Mouse (Mus musculus) kidney, embryonic 16.5 days (tissue): ENCODE data around the gene Mgarp. TPM values are rescaled to one million over a fixed set of nuclear protein-coding genes. Genes with fewer than 3 reads are reported as not detected.
"Not testable (repeated sequence)": the region's sequence is repeated elsewhere in the genome, so short reads cannot be mapped to it uniquely, and the experiment has no call there.

ENCODE experiments used
- ATAC-seq: fragments of 200-750 bp; cut with Nextera tagmentation; 2 replicates; pipeline ENCODE4 v1.8.0; 2017; ENCODE audit warnings: moderate TSS enrichment; ENCODE audit not compliant: low FRiP score, low TSS enrichment
- H3K27ac ChIP-seq: fragments of 300-500 bp; sonication (generic); 2 replicates; pipeline ENCODE4 v1.5.1; 2014; ENCODE audit warnings: low read length
- H3K27me3 ChIP-seq: fragments of 300-500 bp; sonication (generic); 2 replicates; pipeline ENCODE4 v1.6.1; 2014; ENCODE audit warnings: low read length, control low read depth, mixed read lengths; ENCODE audit not compliant: insufficient read depth
- H3K36me3 ChIP-seq: fragments of 300-500 bp; sonication (generic); 2 replicates; pipeline ENCODE4 v1.6.1; 2014; ENCODE audit warnings: low read length, control low read depth, mixed read lengths; ENCODE audit not compliant: insufficient read depth
- H3K4me1 ChIP-seq: fragments of 300-500 bp; sonication (generic); 2 replicates; pipeline ENCODE4 v1.6.1; 2014; ENCODE audit warnings: low read length, control low read depth, mixed read lengths; ENCODE audit not compliant: insufficient read depth
- H3K4me2 ChIP-seq: fragments of 300-500 bp; sonication (generic); replicated peaks from 2 replicates; pipeline ENCODE4 v1.6.1; 2014; ENCODE audit warnings: low read depth, low read length
- H3K4me3 ChIP-seq: fragments of 300-500 bp; sonication (generic); 2 replicates; pipeline ENCODE4 v1.5.1; 2014; ENCODE audit warnings: mild to moderate bottlenecking, low read length
- H3K9ac ChIP-seq: fragments of 300-500 bp; sonication (generic); replicated peaks from 2 replicates; pipeline ENCODE4 v1.6.1; 2014; ENCODE audit warnings: low read length
- H3K9me3 ChIP-seq: fragments of 300-500 bp; sonication (generic); 2 replicates; pipeline ENCODE4 v1.6.1; 2016; ENCODE audit warnings: low read length, control low read depth
- WGBS: fragments of 180-500 bp; shearing (Covaris S2); extraction: QIAGEN DNeasy Blood & Tissue Kit; methylation state at CpG from one replicate; pipeline ENCODE4 v1.1.7; 2014; 5-methylcytosine and 5-hydroxymethylcytosine counted together
- polyA plus RNA-seq: library from polyadenylated mRNA; unstranded; fragments of >200 nt; fragmentation: Nextera tagmentation; extraction: Ambion mirVana; gene quantifications from 2 replicates; pipeline ENCODE4 v1.2.1, GENCODE M21; 2015

Gene Mgarp
- polyA plus RNA-seq, 1 experiment from 2014 or later = 10.5 TPM

DNA sequence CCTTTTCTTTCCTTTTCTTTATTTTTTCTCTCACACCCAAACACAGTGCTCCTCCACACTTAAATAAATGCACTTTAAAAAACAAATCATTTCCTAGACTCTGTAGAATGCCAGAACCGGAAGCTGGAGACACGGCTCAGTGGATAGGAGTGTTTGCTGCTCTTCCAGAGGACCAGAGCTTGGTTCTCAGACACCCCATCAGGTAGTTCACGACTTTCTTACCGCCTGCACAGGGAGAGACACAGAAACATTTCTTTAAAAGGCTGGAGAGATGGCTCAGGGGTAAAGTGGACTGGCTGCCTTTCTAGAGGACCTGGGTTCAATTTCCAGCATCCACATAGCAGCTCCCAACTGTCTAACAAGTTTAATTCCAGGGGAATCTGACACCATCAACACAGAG, 3.0 kb upstream of the Mgarp start:
- Histone ChIP-seq H3K4me3 (no peak overlapping the region), H3K36me3 (peaks cover 12% of the 10 kb centered on the region; the same call in 1 of the 2 replicates), H3K9me3 (no peaks in the 10 kb centered on the region), H3K4me1 (peaks cover 6% of the 10 kb centered on the region), H3K4me2 (no peak overlapping the region), H3K27ac (no peak overlapping the region), H3K27me3 (peaks cover 12% of the 10 kb centered on the region), H3K9ac (no peak overlapping the region)
- 36% methylated on average over 4 of the region's 4 CpGs for WGBS
- ATAC-seq = no peak

DNA sequence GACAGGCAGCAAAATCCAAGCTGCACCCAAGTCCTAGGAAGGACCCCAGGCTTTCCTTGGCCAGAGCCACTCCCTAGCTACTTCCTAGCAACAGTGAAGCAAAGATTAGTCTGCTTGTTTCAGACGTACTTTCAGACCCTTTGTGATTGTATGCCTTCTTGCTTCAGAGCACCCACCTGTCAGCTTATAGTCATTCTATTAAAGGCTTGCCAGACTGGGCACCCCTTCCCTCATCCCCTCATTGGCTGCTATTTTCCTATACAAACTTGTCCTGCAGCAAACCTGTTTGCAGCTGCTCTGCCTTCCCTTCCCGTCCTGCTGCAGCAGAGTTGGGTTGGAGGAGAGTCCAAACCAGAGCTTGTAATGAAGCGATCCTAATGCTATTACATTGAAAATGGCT, 2.1 kb upstream of the Mgarp start:
- ATAC-seq = no peak
- Histone ChIP-seq H3K27ac (no peak overlapping the region), H3K9me3 (no peaks in the 10 kb centered on the region), H3K9ac (no peak overlapping the region), H3K4me3 (no peak overlapping the region), H3K4me2 (no peak overlapping the region), H3K27me3 (peaks cover 12% of the 10 kb centered on the region), H3K4me1 (peaks cover 6% of the 10 kb centered on the region), H3K36me3 (peaks cover 7% of the 10 kb centered on the region; the same call in 1 of the 2 replicates)
- WGBS = 20% methylated on average over 3 of the region's 3 CpGs

DNA sequence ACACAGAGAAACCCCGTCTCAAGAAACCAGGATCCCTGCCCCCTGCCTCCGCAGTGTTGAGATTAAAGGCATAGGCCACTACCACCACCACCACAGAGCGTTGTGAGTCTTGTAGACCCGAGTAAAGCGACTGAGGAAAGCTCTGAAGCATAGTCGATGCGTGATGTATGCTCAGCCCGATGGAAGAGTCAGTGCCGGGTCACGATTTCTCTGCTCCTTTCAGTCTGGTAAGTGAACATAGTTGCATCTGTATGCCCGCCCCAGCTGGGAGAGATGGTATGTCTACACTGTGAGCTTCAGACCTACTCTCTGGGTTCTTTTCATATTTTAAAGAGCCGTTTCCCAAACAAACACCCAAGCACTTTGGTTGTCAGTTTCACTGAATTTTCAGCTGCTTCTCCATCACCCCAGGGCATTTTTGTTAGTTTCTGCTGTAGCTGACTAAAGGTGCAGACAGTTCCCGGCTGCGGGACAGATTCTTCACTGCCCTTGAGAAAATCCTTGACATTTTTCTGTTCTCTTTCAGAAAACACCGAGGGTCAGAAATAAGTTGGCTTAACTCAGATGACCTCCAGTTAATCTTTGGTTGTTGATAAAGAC, 1.3 kb upstream of the Mgarp start:
- no peak for ATAC-seq
- WGBS = 65% methylated on average over 15 of the region's 15 CpGs
- Histone ChIP-seq H3K4me3 (no peak overlapping the region), H3K9me3 (no peaks in the 10 kb centered on the region), H3K9ac (no peak overlapping the region), H3K27me3 (peaks cover 12% of the 10 kb centered on the region), H3K36me3 (0 out of 2 replicates have a peak, but pooled peaks cover under 1% of the 10 kb centered on the region), H3K27ac (no peak overlapping the region), H3K4me2 (no peak overlapping the region), H3K4me1 (peaks cover 6% of the 10 kb centered on the region)

DNA sequence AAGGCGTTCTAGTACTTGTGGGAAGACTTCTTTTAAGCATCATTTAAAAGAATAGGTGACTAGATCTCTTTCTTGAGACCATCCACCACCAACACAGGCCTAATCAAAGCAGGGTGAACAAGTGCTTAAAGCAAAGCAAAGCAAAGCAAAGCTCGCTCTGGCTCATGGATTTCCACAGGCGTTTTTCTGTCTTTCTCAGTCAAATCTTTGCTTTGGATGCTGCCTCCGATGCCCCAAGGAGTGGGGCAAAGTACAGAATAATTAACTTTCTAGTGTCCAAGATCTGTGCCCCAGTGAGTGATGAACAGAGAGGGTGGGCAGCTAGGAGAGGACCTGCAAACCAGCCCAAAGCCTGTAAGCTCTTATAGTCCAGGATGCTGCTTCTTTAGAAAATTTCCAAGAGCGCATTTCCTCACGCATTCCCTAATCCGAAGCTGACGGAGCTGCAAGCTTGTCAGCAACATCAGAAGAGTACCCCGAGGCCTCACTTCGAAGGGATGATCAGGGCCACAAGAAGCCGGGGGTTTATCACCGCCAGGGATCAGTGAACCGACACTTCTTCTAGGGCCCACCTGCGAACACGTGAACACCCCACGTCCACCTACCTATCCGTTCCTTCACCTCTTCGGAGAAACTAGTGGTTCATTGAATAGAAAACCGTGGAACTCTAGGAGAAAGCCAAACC, 935 bp downstream of the Mgarp start:
- Histone ChIP-seq H3K4me2 (peak overlapping the region; percentile 80; the same call in 1 of the 2 replicates), H3K4me1 (peaks cover 6% of the 10 kb centered on the region), H3K27ac (no peak overlapping the region), H3K9ac (no peak overlapping the region), H3K36me3 (no peaks in the 10 kb centered on the region), H3K4me3 (peak overlapping the region; percentile 65), H3K27me3 (peaks cover 12% of the 10 kb centered on the region), H3K9me3 (no peaks in the 10 kb centered on the region)
- WGBS = 34% methylated on average over 19 of the region's 19 CpGs
- no peak for ATAC-seq

DNA sequence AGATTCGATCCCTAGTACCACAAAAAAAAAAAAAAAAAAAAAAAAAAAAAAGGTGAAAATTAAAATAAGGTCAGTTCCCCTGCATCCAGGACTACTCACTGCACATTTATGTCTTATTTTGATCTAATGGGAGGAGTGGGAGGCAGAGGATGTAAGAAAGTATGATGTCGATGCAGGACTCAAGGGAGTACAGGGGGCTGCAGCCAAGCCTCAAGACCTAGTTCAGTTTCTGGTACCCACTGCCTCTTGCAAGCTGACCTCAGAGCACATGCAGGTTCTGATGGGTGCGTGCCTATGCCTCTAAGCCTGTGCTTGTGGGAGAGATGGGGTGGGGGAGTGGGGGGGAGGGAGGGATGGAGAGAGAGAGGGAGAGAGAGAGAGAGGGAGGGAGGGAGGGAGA, 1.7 kb downstream of the Mgarp start:
- Histone ChIP-seq H3K27ac (no peak overlapping the region), H3K27me3 (peaks cover 12% of the 10 kb centered on the region), H3K9me3 (no peaks in the 10 kb centered on the region), H3K4me3 (no peak overlapping the region), H3K4me2 (no peak overlapping the region), H3K9ac (no peak overlapping the region), H3K4me1 (peaks cover 6% of the 10 kb centered on the region), H3K36me3 (no peaks in the 10 kb centered on the region)
- WGBS = 77% methylated on average over 3 of the region's 3 CpGs
- ATAC-seq = no peak

DNA sequence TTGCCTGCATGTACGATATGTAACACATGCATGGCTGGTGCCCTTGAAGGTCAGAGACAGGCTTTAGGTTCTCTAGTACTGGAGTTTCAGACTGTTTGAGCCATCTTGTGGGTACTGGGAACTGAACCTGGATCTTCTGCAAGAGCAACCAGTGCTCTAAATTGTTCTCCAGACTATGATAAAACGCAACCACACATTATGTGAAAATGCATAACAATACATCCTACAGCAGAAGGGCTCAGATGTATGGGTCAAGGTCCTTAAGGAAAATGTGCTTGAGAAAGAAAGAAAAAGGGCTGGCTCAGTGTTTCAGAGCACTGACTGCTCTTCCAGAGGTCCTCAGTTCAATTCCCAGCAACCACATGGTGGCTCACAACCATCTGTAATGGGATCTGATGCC, 2.9 kb downstream of the Mgarp start:
- no peak overlapping the region for H3K4me2 ChIP-seq
- no peak overlapping the region for H3K9ac ChIP-seq
- H3K27me3 ChIP-seq = peaks cover 12% of the 10 kb centered on the region
- H3K4me3 ChIP-seq = no peak overlapping the region
- no peaks in the 10 kb centered on the region for H3K9me3 ChIP-seq
- H3K27ac ChIP-seq = no peak overlapping the region
- 91% methylated on average over 2 of the region's 2 CpGs for WGBS
- H3K4me1 ChIP-seq = peaks cover 11% of the 10 kb centered on the region
- no peaks in the 10 kb centered on the region for H3K36me3 ChIP-seq
- ATAC-seq = no peak

DNA sequence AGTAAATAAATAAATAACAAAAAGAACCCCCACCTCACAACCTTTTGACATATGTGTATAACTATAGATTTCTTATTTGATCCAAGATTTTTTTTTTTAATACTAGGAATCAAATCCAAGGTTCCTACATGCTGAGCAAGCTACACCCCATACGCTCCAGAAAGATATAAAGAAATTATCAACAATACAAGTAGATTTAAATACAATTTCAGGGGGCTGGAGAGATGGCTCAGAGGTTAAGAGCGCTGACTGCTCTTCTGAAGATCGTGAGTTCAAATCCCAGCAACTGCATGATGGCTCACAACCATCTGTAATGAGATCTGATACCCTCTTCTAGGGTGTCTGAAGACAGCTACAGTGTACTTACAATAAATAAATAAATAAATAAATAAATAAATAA, 3.5 kb downstream of the Mgarp start:
- H3K4me3 ChIP-seq, H3K4me2 ChIP-seq, H3K9me3 ChIP-seq, H3K9ac ChIP-seq, H3K27ac ChIP-seq, H3K36me3 ChIP-seq, ATAC-seq: not testable (repeated sequence)
- WGBS = 93% methylated on average over 3 of the region's 3 CpGs
- H3K4me1 ChIP-seq = peaks cover 12% of the 10 kb centered on the region
- peaks cover 12% of the 10 kb centered on the region for H3K27me3 ChIP-seq

- WGBS = 90% methylated on average over 5 of the region's 5 CpGs
- Histone ChIP-seq H3K4me1 (peaks cover 12% of the 10 kb centered on the region), H3K9ac (no peak overlapping the region), H3K4me3 (no peak overlapping the region), H3K27ac (no peak overlapping the region), H3K36me3 (no peaks in the 10 kb centered on the region), H3K4me2 (no peak overlapping the region), H3K27me3 (peaks cover 12% of the 10 kb centered on the region), H3K9me3 (no peaks in the 10 kb centered on the region)
- no peak for ATAC-seq
Measured at GRCm38 (mm10) chr3:51391591-51391990, 4.9 kb downstream of the Mgarp start.

DNA sequence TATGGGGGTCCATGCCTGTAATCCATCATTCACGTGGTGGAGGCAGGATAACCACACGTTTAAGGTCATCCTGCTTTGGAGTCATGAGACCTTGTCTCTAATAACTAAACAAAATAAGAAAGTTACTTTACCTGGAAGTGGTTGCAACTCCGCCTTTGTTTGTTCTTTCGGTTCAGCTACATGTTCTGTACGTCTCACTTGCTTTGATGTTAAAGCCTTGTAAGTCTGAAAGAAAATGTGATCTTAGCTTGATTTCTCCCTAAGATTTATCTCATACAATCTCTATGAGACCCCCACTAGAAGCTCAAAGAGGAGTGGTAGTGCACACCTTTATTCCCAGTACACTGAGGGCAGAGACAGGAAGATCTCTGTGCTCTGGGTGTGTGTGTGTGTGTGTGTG, 5.4 kb downstream of the Mgarp start:
- H3K9me3 ChIP-seq = no peaks in the 10 kb centered on the region
- H3K27me3 ChIP-seq = peaks cover 9% of the 10 kb centered on the region

GRCm38 (mm10) chr3:51388904-51389303, 7.6 kb downstream of the Mgarp start:
- Histone ChIP-seq H3K4me1 (peaks cover 6% of the 10 kb centered on the region), H3K9ac (peak overlapping the region; percentile 44), H3K36me3 (no peaks in the 10 kb centered on the region), H3K9me3 (peaks cover 2% of the 10 kb centered on the region; the same call in 1 of the 2 replicates), H3K4me3 (peak overlapping the region; percentile 22), H3K27ac (no peak overlapping the region), H3K27me3 (no peaks in the 10 kb centered on the region), H3K4me2 (peak overlapping the region; percentile 58)
- WGBS = 2% methylated on average over 13 of the region's 13 CpGs
- peak; percentile 70 for ATAC-seq

More for the DNA sequence above, 5.4 kb downstream of the Mgarp start:
- H3K9ac ChIP-seq = no peak overlapping the region
- no peak overlapping the region for H3K27ac ChIP-seq
- H3K4me3 ChIP-seq = no peak overlapping the region
- H3K4me1 ChIP-seq = peaks cover 10% of the 10 kb centered on the region
- no peak overlapping the region for H3K4me2 ChIP-seq
- 83% methylated on average over 5 of the region's 5 CpGs for WGBS
- no peaks in the 10 kb centered on the region for H3K36me3 ChIP-seq
- no peak for ATAC-seq
